Mouse (Mus musculus): ENCODE results near the gene Smad1.

DNA sequence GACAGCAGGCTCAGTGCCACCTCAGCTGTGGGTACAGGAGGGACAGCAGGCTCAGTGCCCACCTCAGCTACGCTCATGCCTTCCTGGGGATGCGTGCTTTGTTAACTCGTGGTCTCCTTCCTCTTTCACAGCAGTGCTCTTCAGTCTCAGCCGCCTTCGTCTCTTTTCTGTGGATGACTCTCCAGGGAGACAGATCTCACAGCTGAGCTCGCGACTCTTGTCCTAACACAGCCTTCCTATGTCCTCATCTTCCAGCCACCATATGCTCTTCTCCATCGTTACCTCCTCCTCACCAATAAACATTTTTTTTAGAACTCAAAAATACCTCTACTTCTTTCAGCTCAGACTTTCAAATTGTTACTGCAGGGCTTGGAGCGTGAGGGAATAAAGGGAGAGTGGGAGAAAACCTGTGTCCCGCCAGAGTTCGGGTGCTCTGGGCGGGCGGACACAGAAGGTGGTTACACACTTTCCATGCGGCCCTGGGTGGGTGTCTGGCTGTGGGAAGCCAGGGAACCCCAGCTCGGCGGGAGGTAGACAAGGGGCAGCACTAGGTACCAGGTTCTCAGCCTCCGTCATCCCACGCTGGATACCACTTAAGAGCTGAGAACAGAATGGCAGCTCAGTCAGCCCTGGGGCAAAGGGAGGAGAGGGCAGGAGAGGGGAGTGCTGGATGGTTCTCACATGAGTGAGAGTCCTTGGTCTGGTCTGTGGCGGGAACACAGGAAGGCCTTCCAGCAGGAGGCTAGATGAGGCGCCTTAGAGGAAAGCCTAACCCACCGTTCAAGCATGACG, 67.0 kb downstream of the Smad1 start:
- TF ChIP-seq CTCF (conservative IDR thresholded peaks at IDR 0.05; ENCODE audit: low read length) = no peak
- no peak for TF ChIP-seq POU5F1 (IDR thresholded peaks at IDR 0.05; ENCODE audit: borderline replicate concordance, low read length)
- TF ChIP-seq NANOG (IDR thresholded peaks at IDR 0.05; ENCODE audit: borderline replicate concordance, low read length) = no peak

Data from E14TG2a.4 (cell line).